23 mouse cellular contexts compared by ENCODE assay signal in genomic region chr1:171558407-171558806, GRCm38 (mm10). TPM values are rescaled to one million over a fixed set of nuclear protein-coding genes. Genes with fewer than 3 reads are reported as not detected.
"Had no signal": no experiment of that assay in that cellular context is flagged by ENCODE, and none has a peak within 500 bp of the region (broad histone marks: within the 10 kb centered on the region; RNA-seq: fewer than 3 reads in every experiment).

No protein-coding gene starts in this region.

- H3K9ac ChIP-seq: liver, embryonic 14.5 days; lung, embryonic 14.5 days; midbrain, embryonic 13.5 days; midbrain, embryonic 15.5 days; neural tube, embryonic 12.5 days; stomach, embryonic 15.5 days had no signal

- H3K4me3 ChIP-seq: midbrain, embryonic 13.5 days; midbrain, embryonic 15.5 days; neural tube, embryonic 12.5 days; stomach, embryonic 15.5 days had no signal

- ATAC-seq: midbrain, embryonic 13.5 days; midbrain, embryonic 15.5 days had no signal

- H3K9me3 ChIP-seq: megakaryocyte, embryonic 14.5 days; midbrain, embryonic 13.5 days; midbrain, embryonic 15.5 days; neural tube, embryonic 12.5 days; stomach, embryonic 15.5 days had no signal

- DNase-seq: lung, embryonic 14.5 days; retina, postnatal 1 day; right cerebral cortex, adult 18-20 months; right cerebral cortex, postnatal 25 days; right cerebral cortex, postnatal 4 days; spleen, adult 18-20 months; thymus, postnatal 14 days; thymus, postnatal 36 days had no signal

- H3K27me3 ChIP-seq: megakaryocyte, embryonic 14.5 days; midbrain, embryonic 13.5 days; midbrain, embryonic 15.5 days; neural tube, embryonic 12.5 days; stomach, embryonic 15.5 days had no signal

- H3K4me1 ChIP-seq: midbrain, embryonic 13.5 days; midbrain, embryonic 15.5 days; neural tube, embryonic 12.5 days had no signal

- H3K36me3 ChIP-seq: midbrain, embryonic 13.5 days; midbrain, embryonic 15.5 days; neural tube, embryonic 12.5 days; stomach, embryonic 15.5 days had no signal

- H3K27ac ChIP-seq: liver, embryonic 14.5 days; midbrain, embryonic 13.5 days; midbrain, embryonic 15.5 days; neural tube, embryonic 12.5 days; stomach, embryonic 15.5 days; stomach, postnatal 0 days had no signal

- H3K4me2 ChIP-seq: lung, embryonic 14.5 days; midbrain, embryonic 11.5 days; midbrain, embryonic 13.5 days; midbrain, embryonic 15.5 days; neural tube, embryonic 12.5 days; stomach, embryonic 15.5 days had no signal

RNA-seq across cellular contexts. Expression of gene Cd244a, which starts 0.6 kb away (rescaled TPM):
- total RNA-seq: midbrain, postnatal 0 days had no signal
- polyA plus RNA-seq: lung, embryonic 14.5 days; midbrain, embryonic 11.5 days; midbrain, embryonic 13.5 days; midbrain, embryonic 15.5 days; midbrain, postnatal 0 days; neural tube, embryonic 12.5 days; neural tube, embryonic 14.5 days had no signal

RNA-seq across cellular contexts. Expression of gene Itln1, which starts 23.3 kb away (rescaled TPM):
- total RNA-seq: megakaryocyte progenitor cell, adult 5-6 weeks; midbrain, postnatal 0 days; monocyte, adult 5-6 weeks; neutrophil, adult 5-6 weeks had no signal
- polyA plus RNA-seq: liver, embryonic 14.5 days; liver, embryonic 16.5 days; lung, embryonic 14.5 days; lung, embryonic 16.5 days; midbrain, embryonic 11.5 days; midbrain, embryonic 13.5 days; midbrain, embryonic 15.5 days; midbrain, postnatal 0 days; neural tube, embryonic 12.5 days; neural tube, embryonic 14.5 days had no signal

RNA-seq across cellular contexts. Expression of gene Ly9, which starts 48.8 kb away (rescaled TPM):
- polyA plus RNA-seq: midbrain, embryonic 11.5 days; midbrain, embryonic 13.5 days; midbrain, postnatal 0 days; neural tube, embryonic 12.5 days; neural tube, embryonic 14.5 days had no signal
